Mouse (Mus musculus) MEL (cell line): ENCODE results near the gene Chrm4. TPM values are rescaled to one million over a fixed set of nuclear protein-coding genes. Genes with fewer than 3 reads are reported as not detected.

Experiments used
- DNase-seq: peaks from one replicate; pipeline ENCODE4 v3.0.0; 2011; ENCODE audit warnings: low read depth, low spot score
- H3K27ac ChIP-seq: 2 replicates; pipeline ENCODE4 v1.5.1; 2012; ENCODE audit warnings: low read depth, mild to moderate bottlenecking, control low read depth, low read length, moderate library complexity; ENCODE audit not compliant: control insufficient read depth
- H3K27me3 ChIP-seq, 2 experiments: fragments of 150-350 bp in 1 of 2; sonication (generic) in 1 of 2; 2 replicates each; pipeline ENCODE4 v1.6.1; 2012; ENCODE audit warnings: low read length in 2 of 2, mild to moderate bottlenecking in 2 of 2, improper control_type of control experiment in 1 of 2, moderate library complexity in 1 of 2; ENCODE audit not compliant: insufficient read depth in 2 of 2, control insufficient read depth in 1 of 2
- H3K36me3 ChIP-seq, 2 experiments: 2 replicates each; pipeline ENCODE4 v1.6.1; 2012 to 2014; ENCODE audit warnings: low read length in 2 of 2, improper control_type of control experiment in 1 of 2, inconsistent platforms in 1 of 2, mild to moderate bottlenecking in 1 of 2; ENCODE audit not compliant: insufficient read depth in 2 of 2, control insufficient read depth in 1 of 2
- H3K4me1 ChIP-seq, 2 experiments: fragments of 150-350 bp in 1 of 2; sonication (generic) in 1 of 2; 2 replicates each; pipeline ENCODE4 v1.6.1; 2012; ENCODE audit warnings: low read length in 2 of 2, improper control_type of control experiment in 1 of 2, mild to moderate bottlenecking in 1 of 2; ENCODE audit not compliant: insufficient read depth in 2 of 2, control insufficient read depth in 1 of 2
- H3K4me3 ChIP-seq, 2 experiments: fragments of 150-350 bp in 1 of 2; sonication (generic) in 1 of 2; 2 replicates each; pipeline ENCODE4 v1.5.1; 2012; ENCODE audit warnings: low read depth in 2 of 2, low read length in 2 of 2, mild to moderate bottlenecking in 2 of 2, moderate library complexity in 2 of 2, control low read depth in 1 of 2, improper control_type of control experiment in 1 of 2; ENCODE audit not compliant: control insufficient read depth in 1 of 2, insufficient read depth in 1 of 2
- H3K79me2 ChIP-seq: 2 replicates; pipeline ENCODE4 v1.6.1; 2012; ENCODE audit warnings: mild to moderate bottlenecking, low read length, moderate library complexity; ENCODE audit not compliant: control insufficient read depth, poor library complexity, insufficient read depth
- H3K9ac ChIP-seq: 2 replicates; pipeline ENCODE4 v1.6.1; 2012; ENCODE audit warnings: low read depth, mild to moderate bottlenecking, control low read depth, low read length, moderate library complexity; ENCODE audit not compliant: control insufficient read depth, poor library complexity, severe bottlenecking
- H3K9me3 ChIP-seq: fragments of 150-350 bp; sonication (generic); replicated peaks from 2 replicates; pipeline ENCODE4 v1.6.1; 2012; ENCODE audit warnings: mild to moderate bottlenecking, low read length, improper control_type of control experiment, moderate library complexity; ENCODE audit not compliant: insufficient read depth
- CHD1 ChIP-seq: IDR thresholded peaks from 2 replicates; pipeline ENCODE4 v1.6.1; 2012; ENCODE audit warnings: low read depth, mild to moderate bottlenecking, inconsistent platforms, low read length, improper control_type of control experiment
- CHD2 ChIP-seq: IDR thresholded peaks from 2 replicates; pipeline ENCODE4 v1.6.1; 2011; ENCODE audit warnings: low read length, improper control_type of control experiment
- E2F4 ChIP-seq: IDR thresholded peaks from 2 replicates; pipeline ENCODE4 v1.6.1; 2011; ENCODE audit warnings: low read depth, low read length, improper control_type of control experiment, borderline replicate concordance
- EP300 ChIP-seq, 2 experiments: IDR thresholded peaks; 2 replicates each; pipeline ENCODE4 v1.6.1; 2011; ENCODE audit warnings: improper control_type of control experiment in 2 of 2, low read length in 2 of 2, low read depth in 1 of 2, mild to moderate bottlenecking in 1 of 2
- HCFC1 ChIP-seq: IDR thresholded peaks from 2 replicates; pipeline ENCODE4 v1.6.1; 2012; ENCODE audit warnings: low read depth, mild to moderate bottlenecking, inconsistent platforms, low read length, improper control_type of control experiment, moderate library complexity
- KAT2A ChIP-seq: conservative IDR thresholded peaks from 2 replicates; pipeline ENCODE4 v1.6.1; 2012; ENCODE audit warnings: low read depth, low read length, improper control_type of control experiment, inconsistent platforms
- MAX ChIP-seq: IDR thresholded peaks from 2 replicates; pipeline ENCODE4 v1.6.1; 2011; ENCODE audit warnings: low read length, improper control_type of control experiment
- MAZ ChIP-seq: IDR thresholded peaks from 2 replicates; pipeline ENCODE4 v1.6.1; 2012; ENCODE audit warnings: low read depth, mild to moderate bottlenecking, inconsistent platforms, low read length, improper control_type of control experiment
- MEF2A ChIP-seq: IDR thresholded peaks from 2 replicates; pipeline ENCODE4 v1.6.1; 2014; ENCODE audit warnings: low read depth, mild to moderate bottlenecking, inconsistent platforms, low read length, improper control_type of control experiment; ENCODE audit not compliant: poor library complexity, insufficient replicate concordance, severe bottlenecking; ENCODE audit errors: extremely low read depth
- MXI1 ChIP-seq: IDR thresholded peaks from 2 replicates; pipeline ENCODE4 v1.6.1; 2011; ENCODE audit warnings: mild to moderate bottlenecking, low read depth, low read length, improper control_type of control experiment
- MYC ChIP-seq: IDR thresholded peaks from 2 replicates; pipeline ENCODE4 v1.6.1; 2011; ENCODE audit warnings: low read depth, mild to moderate bottlenecking, low read length, improper control_type of control experiment, moderate library complexity
- NRF1 ChIP-seq: IDR thresholded peaks from 2 replicates; pipeline ENCODE4 v1.6.1; 2014; ENCODE audit warnings: low read depth, mild to moderate bottlenecking, inconsistent platforms, low read length, improper control_type of control experiment, moderate library complexity; ENCODE audit not compliant: poor library complexity, insufficient read depth, severe bottlenecking
- POLR2AphosphoS2 ChIP-seq: IDR thresholded peaks from 2 replicates; pipeline ENCODE4 v1.6.1; 2011; ENCODE audit warnings: low read length, improper control_type of control experiment
- RCOR1 ChIP-seq: IDR thresholded peaks from 2 replicates; pipeline ENCODE4 v1.6.1; 2012; ENCODE audit warnings: low read depth, mild to moderate bottlenecking, inconsistent platforms, low read length, improper control_type of control experiment
- SIN3A ChIP-seq: IDR thresholded peaks from 2 replicates; pipeline ENCODE4 v1.6.1; 2012; ENCODE audit warnings: low read length, improper control_type of control experiment, inconsistent platforms
- SMC3 ChIP-seq: IDR thresholded peaks from 2 replicates; pipeline ENCODE4 v1.6.1; 2011; ENCODE audit warnings: low read depth, low read length, improper control_type of control experiment
- TAL1 ChIP-seq: IDR thresholded peaks from 2 replicates; pipeline ENCODE4 v1.6.1; 2012; ENCODE audit warnings: mild to moderate bottlenecking, inconsistent platforms, low read length, moderate library complexity, mixed read lengths
- TCF12 ChIP-seq: IDR thresholded peaks from 2 replicates; pipeline ENCODE4 v1.6.1; 2014; ENCODE audit warnings: low read depth, mild to moderate bottlenecking, inconsistent platforms, low read length, improper control_type of control experiment, moderate library complexity
- UBTF ChIP-seq: IDR thresholded peaks from 2 replicates; pipeline ENCODE4 v1.6.1; 2012; ENCODE audit warnings: low read depth, mild to moderate bottlenecking, inconsistent platforms, low read length, improper control_type of control experiment, moderate library complexity, borderline replicate concordance; ENCODE audit not compliant: insufficient read depth
- USF2 ChIP-seq, 2 experiments: IDR thresholded peaks; 2 replicates each; pipeline ENCODE4 v1.6.1; 2011 to 2012; ENCODE audit warnings: improper control_type of control experiment in 2 of 2, low read length in 2 of 2, borderline replicate concordance in 1 of 2, inconsistent platforms in 1 of 2, low read depth in 1 of 2, mild to moderate bottlenecking in 1 of 2; ENCODE audit not compliant: insufficient read depth in 1 of 2
- ZC3H11A ChIP-seq: IDR thresholded peaks from 2 replicates; pipeline ENCODE4 v1.6.1; 2012; ENCODE audit warnings: low read depth, mild to moderate bottlenecking, inconsistent platforms, low read length, improper control_type of control experiment
- ZKSCAN1 ChIP-seq: IDR thresholded peaks from 2 replicates; pipeline ENCODE4 v1.6.1; 2012; ENCODE audit warnings: low read depth, mild to moderate bottlenecking, inconsistent platforms, low read length, improper control_type of control experiment, moderate library complexity
- polyA plus RNA-seq, 2 experiments: library from polyadenylated mRNA; stranded (reverse) in 1 of 2; unstranded in 1 of 2; fragments of >175 nt in 1 of 2; fragments of >200 nt in 1 of 2; gene quantifications; 2 replicates each; pipeline versions ENCODE4 v1.2.1 to v1.2.4; 2012; ENCODE audit warnings: low replicate concordance in 2 of 2, low read depth in 1 of 2; ENCODE audit not compliant: insufficient read length in 2 of 2, insufficient read depth in 1 of 2, missing spikeins in 1 of 2
- total RNA-seq: library from RNA; depleted of rRNA; stranded (reverse); fragments of 300-350 nt; gene quantifications from 2 replicates; pipeline ENCODE4 v1.2.3, GENCODE M21; 2012

Gene Chrm4
- total and polyA plus RNA-seq, 3 experiments: 21.5 to 29.0 TPM; not detected in 1

- peak; percentile 58 for DNase-seq
These were observed 28.8 kb downstream of the Chrm4 start for GRCm38 (mm10) chr2:91955875-91956274.

GRCm38 (mm10) chr2:91957096-91957495, 30.0 kb downstream of the Chrm4 start:
- Histone ChIP-seq H3K4me3 (peak overlapping the region; percentile 29 to 37; a peak in 3 of 4 replicates), H3K79me2 (peaks cover 42% of the 10 kb centered on the region), H3K27ac (peak overlapping the region; percentile 94), H3K9me3 (no peaks in the 10 kb centered on the region), H3K27me3 (no peaks in the 10 kb centered on the region), H3K9ac (peak overlapping the region; percentile 61), H3K4me1 (peaks cover 9 to 38% of the 10 kb centered on the region in 2 experiments), H3K36me3 (peaks cover 0 to 37% of the 10 kb centered on the region in 2 experiments; a peak in 3 of 4 replicates)
- 0 out of 2 replicates have a peak, but pooled peaks have one; percentile 14 for TF ChIP-seq TCF12
- TF ChIP-seq SMC3: no peak
- TF ChIP-seq MXI1: peak; percentile 54
- peak; percentile 82 for TF ChIP-seq MAZ
- TF ChIP-seq EP300 (IDR thresholded peaks at IDR 0.05; ENCODE audit: low read depth in 1 of 2, low read length in 2 of 2): peak in 1 of 2 experiments; percentile 58; a peak in 3 of 4 replicates
- TF ChIP-seq SIN3A: peak; percentile 74
- peak; percentile 88 for DNase-seq

More at GRCm38 (mm10) chr2:91955875-91956274, 28.8 kb downstream of the Chrm4 start:
- peak overlapping the region; percentile 1; the same call in 1 of the 2 replicates for H3K9ac ChIP-seq
- no peaks in the 10 kb centered on the region for H3K27me3 ChIP-seq
- peak overlapping the region; percentile 65 for H3K27ac ChIP-seq
- peaks cover 0 to 29% of the 10 kb centered on the region in 2 experiments; a peak in 3 of 4 replicates for H3K36me3 ChIP-seq
- TF ChIP-seq MYC (no peak), MAX (0 out of 2 replicates have a peak, but pooled peaks have one; percentile 25), SIN3A (no peak), MXI1 (0 out of 2 replicates have a peak, but pooled peaks have one; percentile 29)
- peaks cover 10 to 41% of the 10 kb centered on the region in 2 experiments for H3K4me1 ChIP-seq
- no peak overlapping the region for H3K4me3 ChIP-seq
- no peaks in the 10 kb centered on the region for H3K9me3 ChIP-seq
- peaks cover 35% of the 10 kb centered on the region for H3K79me2 ChIP-seq

GRCm38 (mm10) chr2:91958049-91958448, 31.0 kb downstream of the Chrm4 start:
- Histone ChIP-seq H3K4me3 (no peak overlapping the region), H3K27ac (no peak overlapping the region), H3K27me3 (no peaks in the 10 kb centered on the region), H3K36me3 (peaks cover 0 to 42% of the 10 kb centered on the region in 2 experiments; a peak in 3 of 4 replicates), H3K9me3 (no peaks in the 10 kb centered on the region), H3K4me1 (peaks cover 9 to 43% of the 10 kb centered on the region in 2 experiments), H3K9ac (no peak overlapping the region), H3K79me2 (peaks cover 51% of the 10 kb centered on the region)
- no peak for TF ChIP-seq SIN3A
- TF ChIP-seq USF2 (IDR thresholded peaks at IDR 0.05; ENCODE audit: borderline replicate concordance in 1 of 2, insufficient read depth in 1 of 2, low read depth in 1 of 2, low read length in 2 of 2): no peak
- no peak for TF ChIP-seq ZKSCAN1
- TF ChIP-seq CHD2: no peak
- TF ChIP-seq E2F4: no peak
- no peak for TF ChIP-seq ZC3H11A
- TF ChIP-seq POLR2AphosphoS2: no peak
- TF ChIP-seq KAT2A: no peak
- no peak for TF ChIP-seq MXI1
- no peak for TF ChIP-seq HCFC1
- no peak for TF ChIP-seq MAZ
- TF ChIP-seq MEF2A: no peak
- TF ChIP-seq RCOR1: no peak
- no peak for TF ChIP-seq UBTF
- TF ChIP-seq CHD1: no peak
- TF ChIP-seq TAL1: no peak
- TF ChIP-seq MYC: no peak
- no peak for TF ChIP-seq NRF1
- TF ChIP-seq EP300 (IDR thresholded peaks at IDR 0.05; ENCODE audit: low read depth in 1 of 2, low read length in 2 of 2): no peak
- DNase-seq: no peak
